Mouse (Mus musculus) mouse trophoblast stem cell (cell line): ENCODE results near the gene AI413582.

Experiments used
- in situ Hi-C, 2 experiments: fragments of 300-500 bp; cut with MseI, MboI; formaldehyde crosslinking; loops; 2 replicates in 1 of 2; 3 replicates in 1 of 2; pipeline ENCODE4 v1.15.1; 2025

AI413582 gene

GRCm38 (mm10) chr17:27556315-27557011, 9.1 kb downstream of the AI413582 start, which contains the start of gene Hmga1:
Gene Hmga1, plus strand, starts transcription at chr17:27556497.
- in situ Hi-C loops: no loop called here

- in situ Hi-C loops: no loop called here
Measured at GRCm38 (mm10) chr17:27555512-27556172, 9.9 kb downstream of the AI413582 start.

GRCm38 (mm10) chr17:27555075-27555511, 10.5 kb downstream of the AI413582 start:
- in situ Hi-C loops: no loop called here

GRCm38 (mm10) chr17:27554062-27554960, 11.2 kb downstream of the AI413582 start:
- in situ Hi-C loops: no loop called here

- in situ Hi-C loops: no loop called here
Measured at GRCm38 (mm10) chr17:27552215-27553201, 13.0 kb downstream of the AI413582 start.

- in situ Hi-C loops: no loop called here
Measured at GRCm38 (mm10) chr17:27551393-27551940, 14.1 kb downstream of the AI413582 start.

- in situ Hi-C loops: no loop called here
Measured at GRCm38 (mm10) chr17:27549234-27549633, 16.3 kb downstream of the AI413582 start.

GRCm38 (mm10) chr17:27547253-27547868, 18.2 kb downstream of the AI413582 start:
- in situ Hi-C loops: no loop called here

GRCm38 (mm10) chr17:27546574-27547085, 18.9 kb downstream of the AI413582 start:
- in situ Hi-C loops: no loop called here

GRCm38 (mm10) chr17:27545991-27546390, 19.6 kb downstream of the AI413582 start:
- in situ Hi-C loops: no loop called here

- in situ Hi-C loops: no loop called here
Measured at GRCm38 (mm10) chr17:27544551-27544950, 21.0 kb downstream of the AI413582 start.

GRCm38 (mm10) chr17:27541984-27542383, 23.6 kb downstream of the AI413582 start:
- in situ Hi-C loops: no loop called here

- in situ Hi-C loops: no loop called here
Measured at GRCm38 (mm10) chr17:27541261-27541660, 24.3 kb downstream of the AI413582 start.

GRCm38 (mm10) chr17:27534718-27535117, 30.8 kb downstream of the AI413582 start:
- in situ Hi-C loops: loop anchor here in 1 of 2 experiments (10.0 kb wide), 1 partner anchor 60 kb away; no protein-coding TSS in a partner anchor

- in situ Hi-C loops: loop anchor here in 1 of 2 experiments (10.0 kb wide), 1 partner anchor 61 kb away; no protein-coding TSS in a partner anchor
Measured at GRCm38 (mm10) chr17:27533354-27533753, 32.2 kb downstream of the AI413582 start.

- in situ Hi-C loops: loop anchor here in 1 of 2 experiments (10.0 kb wide), 1 partner anchor 63 kb away; no protein-coding TSS in a partner anchor
Measured at GRCm38 (mm10) chr17:27532095-27532494, 33.5 kb downstream of the AI413582 start.

- in situ Hi-C loops: no loop called here
Measured at GRCm38 (mm10) chr17:27528767-27529166, 36.8 kb downstream of the AI413582 start.

- in situ Hi-C loops: no loop called here
Measured at GRCm38 (mm10) chr17:27528030-27528429, 37.5 kb downstream of the AI413582 start.

- in situ Hi-C loops: no loop called here
Measured at GRCm38 (mm10) chr17:27527188-27527587, 38.4 kb downstream of the AI413582 start.
